Mouse (Mus musculus) WW6 (cell line): Measurements from ENCODE around the gene Olfr814.
"Not testable (repeated sequence)": the region's sequence is repeated elsewhere in the genome, so short reads cannot be mapped to it uniquely, and the experiment has no call there.

ENCODE experiments used
- DNase-seq: peaks from one replicate; pipeline ENCODE4 v3.0.0-alpha.2; 2013; ENCODE audit warnings: low read depth, low spot score

Gene Olfr814

DNA sequence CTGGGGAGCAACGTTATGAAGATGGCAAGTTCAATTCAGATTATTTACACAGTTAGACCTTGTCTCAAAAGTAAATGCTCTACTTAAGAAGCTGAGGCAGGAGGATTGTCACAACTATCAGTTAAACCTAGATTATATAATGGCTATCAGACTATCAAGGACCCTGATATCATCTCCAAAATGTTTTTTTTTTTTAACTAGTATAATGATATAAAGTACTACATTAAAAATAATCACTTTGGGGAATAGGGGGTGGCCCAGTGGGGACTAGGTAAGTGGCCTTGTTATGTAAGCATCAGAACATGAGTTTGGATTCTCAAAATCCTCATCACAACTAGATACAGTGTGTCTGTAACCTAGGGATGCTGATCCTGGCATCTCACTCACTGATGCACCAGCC, at the start of gene Olfr814:
Gene Olfr814 (minus strand): TSS at position 101 of the 400 bp plus-strand sequence.
- not testable (repeated sequence) for DNase-seq

DNA sequence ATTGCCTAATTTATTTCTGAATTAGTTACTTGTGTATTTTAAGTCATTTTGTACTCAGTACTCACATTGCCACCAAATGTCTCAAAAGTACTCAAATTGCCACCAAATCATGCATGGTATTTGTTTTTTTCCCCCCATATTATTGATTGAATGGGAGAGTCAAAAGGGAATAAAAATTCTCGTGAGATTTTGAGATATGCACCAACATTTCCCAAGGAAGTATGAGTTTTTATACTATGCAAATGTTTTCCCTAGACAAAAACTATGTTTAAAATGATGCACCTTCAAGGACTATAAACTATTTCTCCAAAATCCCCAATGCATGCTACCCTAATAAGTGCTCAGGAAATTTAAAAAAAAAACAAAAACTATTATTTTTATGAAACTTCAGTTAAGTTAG, 35.8 kb upstream of the Olfr814 start, which contains the start of gene Olfr816:
Gene Olfr816 (minus strand): TSS at position 101 of the 400 bp plus-strand sequence.
- no peak for DNase-seq

DNA sequence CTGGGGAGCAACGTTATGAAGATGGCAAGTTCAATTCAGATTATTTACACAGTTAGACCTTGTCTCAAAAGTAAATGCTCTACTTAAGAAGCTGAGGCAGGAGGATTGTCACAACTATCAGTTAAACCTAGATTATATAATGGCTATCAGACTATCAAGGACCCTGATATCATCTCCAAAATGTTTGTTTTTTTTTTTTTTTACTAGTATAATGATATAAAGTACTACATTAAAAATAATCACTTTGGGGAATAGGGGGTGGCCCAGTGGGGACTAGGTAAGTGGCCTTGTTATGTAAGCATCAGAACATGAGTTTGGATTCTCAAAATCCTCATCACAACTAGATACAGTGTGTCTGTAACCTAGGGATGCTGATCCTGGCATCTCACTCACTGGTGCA, 26.1 kb upstream of the Olfr814 start, which contains the start of gene Olfr815:
Gene Olfr815 (minus strand): TSS at position 101 of the 400 bp plus-strand sequence.
- DNase-seq, result not testable (repeated sequence)

DNA sequence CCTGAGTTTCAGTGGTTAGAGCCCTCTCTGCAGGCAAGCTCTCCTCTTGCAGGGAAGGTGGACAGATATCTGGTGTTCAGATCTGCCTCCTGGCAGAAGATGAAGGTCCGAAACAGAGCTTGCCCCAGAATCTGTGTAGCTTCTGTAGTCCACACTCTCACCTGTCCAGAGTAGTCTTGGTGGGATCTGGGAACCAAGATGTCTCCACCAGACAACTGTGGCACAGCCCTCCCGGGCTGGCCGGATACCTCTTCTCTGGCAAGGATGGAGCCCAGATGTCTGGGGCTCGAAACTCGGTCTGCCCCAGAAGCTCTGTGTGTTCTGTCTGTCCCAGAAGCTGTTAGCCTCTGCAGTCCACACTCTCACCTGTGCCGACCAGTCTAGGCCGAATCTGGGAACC, 6.3 kb upstream of the Olfr814 start:
- no peak for DNase-seq

DNA sequence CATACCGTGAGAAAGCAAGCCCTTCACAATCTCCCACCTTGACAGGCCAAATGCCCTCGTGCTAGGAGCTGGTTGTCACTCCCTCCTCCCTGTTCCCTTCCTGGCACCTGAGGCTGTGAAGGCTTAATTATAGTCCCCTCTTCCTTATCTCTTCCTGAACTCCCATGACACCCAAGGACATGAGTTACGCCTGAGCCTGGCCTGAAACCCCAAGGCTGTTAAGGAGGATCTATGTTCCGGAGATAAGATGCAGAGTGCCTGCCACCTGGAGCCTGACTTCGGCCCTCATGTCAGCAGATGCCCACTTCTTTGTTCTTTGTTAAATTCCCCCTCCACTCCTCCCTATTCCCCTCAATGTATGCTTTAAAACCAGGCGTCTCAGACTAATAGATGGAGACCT, 5.8 kb upstream of the Olfr814 start:
- not testable (repeated sequence) for DNase-seq

DNA sequence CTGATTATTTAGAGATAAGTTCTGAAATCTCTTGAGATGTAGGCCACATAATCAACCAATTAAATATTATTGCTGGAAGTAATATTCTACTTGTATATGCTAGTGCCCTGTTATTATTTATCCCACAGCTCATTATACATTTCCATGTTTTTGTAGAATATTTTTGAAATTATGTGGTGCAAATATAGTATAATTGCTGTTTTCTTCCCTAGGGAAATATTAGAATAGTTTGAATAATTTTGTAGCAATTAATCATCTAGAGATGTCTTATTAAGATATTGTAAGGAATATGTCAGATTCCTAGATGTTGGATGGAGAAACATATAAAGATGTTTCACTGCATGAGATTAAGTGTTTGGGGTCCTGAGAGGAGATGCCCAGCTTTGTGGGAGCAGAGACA, 24.6 kb downstream of the Olfr814 start, which contains the start of gene Olfr813:
Gene Olfr813 (plus strand): TSS at position 301 of the 400 bp plus-strand sequence.
- no peak for DNase-seq

DNA sequence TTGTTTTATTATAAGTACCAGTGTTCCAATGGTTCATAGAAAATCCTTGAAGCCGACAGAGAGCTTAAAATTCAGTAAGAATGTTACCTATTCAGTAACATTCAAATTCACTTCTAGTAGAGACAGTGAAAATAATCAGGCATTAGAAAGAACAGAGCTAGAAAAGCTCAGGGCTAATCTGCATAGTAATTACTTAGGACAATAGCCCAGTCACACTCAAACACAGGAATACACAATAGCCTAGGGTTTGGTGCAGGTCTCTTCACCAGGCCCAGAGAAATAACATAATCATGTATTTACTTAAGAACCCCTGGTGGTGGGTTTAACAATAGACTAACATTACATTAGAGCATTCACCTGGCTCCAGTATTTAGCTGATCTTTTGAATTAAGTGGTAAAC, 32.3 kb downstream of the Olfr814 start:
- DNase-seq, result no peak

DNA sequence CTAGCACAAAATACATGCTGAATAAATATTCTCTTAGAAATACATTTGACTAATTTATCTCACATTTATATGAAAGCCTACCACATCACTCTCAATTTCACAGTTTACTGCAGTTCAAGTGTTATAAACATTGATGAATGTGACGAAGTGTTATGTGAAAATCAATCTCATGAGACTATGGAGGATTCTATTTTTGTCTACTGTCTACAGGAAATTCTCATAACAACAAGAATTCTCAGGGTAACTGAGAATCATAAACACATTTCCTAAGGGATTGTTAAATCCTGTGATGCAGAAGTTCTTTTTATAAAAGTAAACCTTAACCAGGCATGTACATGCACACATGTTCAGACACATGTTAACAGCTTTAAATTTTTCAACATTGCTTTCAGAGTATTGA, 33.7 kb downstream of the Olfr814 start, which contains the start of gene Olfr812:
Gene Olfr812 (minus strand): TSS at position 101 of the 400 bp plus-strand sequence.
- DNase-seq, result no peak
